Mouse (Mus musculus): ENCODE results near the gene Gm3633.
"Not testable (repeated sequence)": the region's sequence is repeated elsewhere in the genome, so short reads cannot be mapped to it uniquely, and the experiment has no call there.

Gene Gm3633

GRCm38 (mm10) chr14:42641817-42642216 lies at the start of gene Gm3633:
TSS of gene Gm3633 (minus strand) at chr14:42641917.
- not testable (repeated sequence) for DNase-seq (ENCODE audit: low read depth, low spot score)

- DNase-seq (ENCODE audit: low read depth, low spot score) = not testable (repeated sequence)
These were observed 13.9 kb upstream of the Gm3633 start, which contains the start of gene Gm10378 for GRCm38 (mm10) chr14:42655638-42656037. TSS of gene Gm10378 (plus strand) at chr14:42655938.

- not testable (repeated sequence) for DNase-seq (ENCODE audit: low read depth, low spot score)
These were observed 41.9 kb downstream of the Gm3633 start, which contains the start of gene Gm17124 for GRCm38 (mm10) chr14:42599782-42600181. TSS of gene Gm17124 (minus strand) at chr14:42599882.
